Mouse (Mus musculus) spleen, postnatal 14 days (tissue): Measurements from ENCODE around the gene Frmd6.

Source experiments
- DNase-seq, 2 experiments: peaks; one replicate each; pipeline ENCODE4 v3.0.0; 2021 to 2022; ENCODE audit warnings: low spot score in 2 of 2

Frmd6 gene

DNA sequence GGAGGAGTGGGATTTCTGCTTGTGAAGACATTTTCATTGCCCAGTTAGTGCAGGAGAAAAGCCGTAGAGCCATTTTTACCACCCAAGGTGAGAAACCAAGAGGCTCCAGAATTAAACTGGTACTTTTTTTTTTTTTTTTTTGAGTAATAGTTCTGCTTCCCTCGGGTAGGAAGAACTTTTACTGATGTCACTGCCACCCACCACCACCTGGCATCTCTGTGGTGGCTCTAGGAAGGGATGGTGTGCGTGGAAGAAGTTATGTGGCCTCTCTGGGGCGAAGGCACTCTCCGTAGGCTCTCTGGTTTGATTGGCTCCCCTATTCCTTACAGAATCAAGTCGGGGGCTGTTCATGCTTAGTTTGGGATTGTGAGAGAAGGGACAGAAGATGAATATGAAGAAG, 17.3 kb upstream of the Frmd6 start:
- DNase-seq = no peak

DNA sequence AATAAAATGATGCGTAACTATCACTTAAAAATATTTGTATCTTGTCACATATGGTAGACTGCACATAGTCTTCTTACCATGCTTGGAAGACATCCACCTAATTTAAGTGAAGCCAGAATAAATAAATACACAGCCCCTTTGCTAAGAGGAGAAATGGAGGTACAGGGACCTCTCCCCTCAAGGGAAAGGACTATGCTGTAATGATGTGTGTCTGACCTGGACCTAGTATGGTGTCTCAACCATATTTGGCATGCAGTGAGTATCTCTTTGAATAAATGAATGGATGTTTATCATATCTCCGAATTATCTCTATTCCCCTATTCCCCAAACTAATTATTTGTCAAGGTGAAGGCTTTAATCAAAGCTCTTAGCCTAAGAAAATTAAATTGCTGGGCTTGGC, 15.4 kb upstream of the Frmd6 start:
- no peak for DNase-seq

DNA sequence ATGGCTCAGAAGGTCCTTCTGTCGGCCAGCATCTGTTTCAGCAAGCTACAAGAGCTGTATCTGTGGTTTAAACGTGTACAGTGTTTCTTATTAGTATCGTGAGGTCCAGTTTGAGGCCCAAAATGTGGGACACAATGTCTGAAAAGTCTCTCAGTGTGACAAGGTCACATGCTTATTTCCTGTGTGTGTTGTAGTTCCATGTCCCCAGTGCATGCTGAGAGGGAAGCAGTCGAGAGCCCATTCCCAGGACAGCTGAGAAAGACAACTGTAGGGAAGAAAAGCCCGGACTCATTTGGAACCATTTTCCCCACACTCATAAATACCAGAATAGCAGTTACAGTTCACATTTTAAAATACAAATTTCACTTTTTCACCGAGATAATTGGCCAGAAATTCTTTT, 13.5 kb upstream of the Frmd6 start:
- DNase-seq = no peak

DNA sequence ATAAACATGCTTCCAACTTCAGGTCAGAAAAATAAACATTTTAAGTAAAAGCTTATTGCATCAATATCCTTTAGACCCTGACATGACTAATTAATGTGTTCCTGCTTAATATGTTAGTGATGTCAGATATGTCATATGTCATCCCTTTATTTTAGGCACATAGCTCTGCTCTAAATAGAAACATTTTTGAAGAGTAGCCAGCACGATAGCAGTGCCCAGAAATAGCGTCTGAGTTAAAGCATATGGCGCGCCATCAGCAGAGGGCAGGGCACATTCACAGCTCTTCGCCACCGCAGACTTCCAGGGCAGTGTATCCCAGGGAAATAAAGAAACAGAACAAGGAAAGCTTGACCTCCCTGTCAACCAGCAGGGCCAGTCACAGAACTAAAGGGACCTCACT, 13.1 kb upstream of the Frmd6 start:
- no peak for DNase-seq

DNA sequence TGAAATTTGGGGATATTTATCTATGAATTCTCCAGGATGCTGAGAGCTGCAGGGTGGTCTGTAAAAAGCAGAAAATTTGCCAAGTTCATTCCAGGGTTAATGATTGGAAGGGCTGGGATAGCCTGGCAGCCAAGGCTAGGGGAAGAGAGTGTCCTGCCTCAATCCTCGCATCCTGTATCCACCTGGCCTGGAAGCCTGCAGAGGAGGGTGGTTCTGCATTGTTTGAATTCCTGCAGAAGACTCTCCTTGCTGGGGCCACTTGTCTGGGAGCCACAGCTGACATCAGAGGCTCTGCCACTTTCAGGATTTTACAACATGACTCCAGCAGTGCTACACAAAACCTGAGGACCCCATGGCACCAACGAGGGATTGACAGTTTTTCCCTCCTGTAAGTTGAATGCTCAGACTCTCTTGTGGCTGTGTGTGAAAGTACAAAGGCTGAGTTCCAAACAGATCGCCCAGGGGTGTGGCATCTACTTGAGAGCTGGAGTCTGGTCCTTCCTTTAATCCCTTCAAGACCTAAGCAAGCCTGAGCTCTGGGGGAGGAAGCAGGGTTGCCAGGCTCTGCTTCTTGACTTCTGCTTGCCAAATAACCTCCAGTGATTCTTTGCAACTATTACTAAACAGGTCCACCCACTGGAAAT, 12.4 kb upstream of the Frmd6 start:
- no peak for DNase-seq

DNA sequence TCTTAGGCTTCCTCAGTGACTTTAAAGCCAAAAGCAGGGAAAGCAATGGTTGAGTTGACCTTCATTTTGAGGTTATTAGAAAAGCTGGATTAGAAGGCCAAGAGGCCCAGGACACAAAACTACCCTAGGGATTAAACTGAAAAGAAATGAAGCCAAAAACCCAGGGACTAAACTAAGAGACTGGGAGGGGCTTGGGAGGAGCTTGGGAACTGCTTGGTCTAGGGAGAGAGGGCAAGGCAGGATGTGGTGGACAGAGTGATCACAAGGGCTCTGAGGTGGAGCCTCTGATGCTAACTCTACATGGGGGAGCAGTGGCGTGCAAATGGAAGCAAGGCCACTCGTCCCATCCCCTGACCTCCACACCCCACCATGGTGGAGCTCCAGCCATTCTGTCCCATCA, 8.6 kb upstream of the Frmd6 start:
- DNase-seq = no peak

DNA sequence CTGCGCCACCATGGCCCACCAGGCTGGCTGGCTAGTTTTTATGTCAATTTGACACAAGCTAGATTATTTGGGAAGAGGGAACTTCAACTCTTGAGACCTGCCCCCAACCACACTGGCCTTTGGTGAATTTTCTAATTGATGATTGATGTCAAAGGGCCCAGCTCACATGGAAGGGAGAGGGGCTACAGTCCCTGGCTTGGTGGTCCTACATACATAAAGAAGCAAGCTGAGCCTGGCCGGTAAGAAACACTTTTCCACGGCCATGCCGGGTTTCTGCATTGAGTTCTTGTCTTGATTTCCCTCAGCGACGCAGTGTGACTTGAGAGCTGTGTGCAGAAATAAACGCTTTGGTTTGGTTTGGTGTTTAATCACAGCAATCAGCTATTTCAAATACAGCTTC, 1.3 kb upstream of the Frmd6 start:
- DNase-seq = no peak

DNA sequence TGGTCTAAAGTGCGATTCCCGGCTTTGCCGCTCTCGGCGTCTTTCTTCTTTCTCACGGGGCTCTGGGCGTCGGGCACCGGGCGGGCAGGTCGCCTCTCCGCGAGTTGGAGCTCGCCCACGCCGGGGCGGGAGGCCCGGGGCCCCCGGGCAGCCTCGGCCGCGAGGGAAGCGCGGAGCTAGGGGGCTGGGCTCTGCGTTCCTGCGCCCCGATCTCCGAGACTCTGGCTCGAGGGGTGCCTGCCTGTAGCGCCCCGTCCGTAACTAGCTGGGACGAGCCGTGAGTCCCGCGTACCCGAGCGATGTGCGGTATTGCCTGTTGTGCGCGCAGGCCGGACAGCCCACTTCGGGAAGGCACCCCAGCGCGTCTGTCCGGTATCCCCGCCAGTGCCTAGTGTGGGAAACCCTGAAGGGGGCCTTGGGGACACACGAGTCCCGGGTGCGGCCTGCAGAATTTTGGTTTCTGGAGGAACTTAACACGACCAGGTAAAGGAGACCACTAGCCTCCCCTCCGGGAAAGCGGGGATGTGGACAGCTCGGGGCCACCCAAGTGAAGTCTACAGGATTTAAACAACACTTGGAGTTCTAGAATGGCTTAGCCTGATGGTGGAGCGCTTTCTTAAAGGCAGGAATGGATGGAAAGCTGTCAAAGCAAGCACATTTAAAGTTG, 470 bp downstream of the Frmd6 start:
- no peak for DNase-seq

DNA sequence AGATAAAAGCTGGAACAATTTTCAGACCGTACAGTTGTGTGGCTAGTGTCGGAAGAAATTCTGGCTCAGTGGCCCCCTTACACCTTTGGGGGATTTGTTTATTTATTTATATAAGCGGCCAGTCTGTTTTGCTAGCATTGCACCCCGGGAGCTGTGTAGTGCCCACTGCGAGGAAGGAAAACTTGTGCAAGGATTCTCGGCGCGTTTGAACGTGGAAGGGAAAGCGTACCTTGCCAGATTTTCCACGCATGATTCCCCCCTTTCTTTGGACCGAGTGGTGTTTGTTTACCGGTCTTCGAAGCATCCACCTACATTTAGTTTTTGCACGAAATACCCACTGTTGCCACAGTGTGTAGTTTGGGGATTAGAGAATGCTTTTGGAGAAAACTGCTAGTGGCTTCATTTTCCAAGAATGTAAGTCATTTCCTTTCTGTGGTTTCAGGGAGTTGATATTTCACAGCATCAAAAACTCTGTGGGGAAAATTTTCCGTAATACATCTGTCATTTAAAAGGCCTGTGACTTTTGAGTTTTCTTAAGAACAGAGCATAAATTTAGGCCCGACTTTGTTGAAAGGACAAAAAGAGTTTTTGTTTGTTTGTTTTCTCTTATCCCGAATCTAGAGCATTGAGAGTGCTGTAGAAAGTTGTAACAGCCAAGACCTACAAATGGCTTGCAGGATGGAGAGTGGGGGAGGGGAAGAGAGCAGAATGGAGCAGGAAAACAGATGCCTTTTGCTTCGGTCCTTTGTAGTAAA, 1.2 kb downstream of the Frmd6 start:
- no peak for DNase-seq

DNA sequence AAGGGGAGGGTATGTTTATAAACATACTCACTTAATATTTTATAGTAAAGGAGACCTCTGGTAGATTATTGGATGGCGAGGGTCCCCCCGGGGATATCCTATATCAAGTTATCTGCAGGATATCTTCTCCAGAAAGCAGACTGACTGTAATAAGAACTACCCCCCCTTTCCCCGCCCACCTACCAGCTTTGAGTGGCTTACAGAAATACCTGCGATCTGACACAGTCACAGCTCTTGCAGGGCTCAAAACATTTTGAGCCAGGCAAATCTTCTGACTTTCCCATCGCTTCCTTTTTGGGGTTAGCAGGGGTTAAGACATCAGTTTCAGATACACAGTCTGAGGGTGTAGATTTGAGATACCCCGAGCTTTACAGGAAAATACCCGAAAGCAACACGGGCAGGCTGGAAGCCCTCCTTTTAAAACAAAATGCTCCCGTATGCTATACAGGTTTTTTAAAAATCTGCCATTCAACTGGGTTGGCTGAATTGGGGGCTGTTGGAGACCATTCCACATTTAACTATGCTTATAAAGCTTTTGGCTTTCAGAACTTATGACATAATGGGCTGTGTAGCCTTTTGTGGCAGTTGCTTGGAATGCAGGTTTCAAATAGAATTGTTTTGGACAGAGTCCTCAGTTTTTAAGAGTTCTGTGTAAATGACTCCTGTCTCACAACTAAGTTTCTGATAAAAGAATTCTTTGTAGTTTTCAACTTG, 2.0 kb downstream of the Frmd6 start:
- no peak for DNase-seq

DNA sequence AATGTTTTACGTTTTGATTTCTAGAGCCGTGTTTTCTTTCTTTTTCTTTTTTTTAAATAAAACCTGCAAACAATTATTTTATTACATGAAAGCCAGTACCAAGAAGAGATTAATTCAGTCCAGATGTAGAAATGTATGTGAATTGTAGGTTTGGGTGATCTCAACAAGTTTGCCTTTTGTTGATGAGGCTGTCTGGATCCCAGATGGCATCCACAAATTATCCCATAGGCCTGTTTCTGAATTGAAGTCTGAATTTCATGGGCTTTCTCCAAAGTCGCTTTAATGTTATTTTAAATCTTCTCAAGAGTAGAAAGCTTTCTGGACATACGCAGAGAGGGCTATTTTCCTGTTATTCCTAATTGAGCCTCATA, 2.6 kb downstream of the Frmd6 start:
- DNase-seq = no peak

DNA sequence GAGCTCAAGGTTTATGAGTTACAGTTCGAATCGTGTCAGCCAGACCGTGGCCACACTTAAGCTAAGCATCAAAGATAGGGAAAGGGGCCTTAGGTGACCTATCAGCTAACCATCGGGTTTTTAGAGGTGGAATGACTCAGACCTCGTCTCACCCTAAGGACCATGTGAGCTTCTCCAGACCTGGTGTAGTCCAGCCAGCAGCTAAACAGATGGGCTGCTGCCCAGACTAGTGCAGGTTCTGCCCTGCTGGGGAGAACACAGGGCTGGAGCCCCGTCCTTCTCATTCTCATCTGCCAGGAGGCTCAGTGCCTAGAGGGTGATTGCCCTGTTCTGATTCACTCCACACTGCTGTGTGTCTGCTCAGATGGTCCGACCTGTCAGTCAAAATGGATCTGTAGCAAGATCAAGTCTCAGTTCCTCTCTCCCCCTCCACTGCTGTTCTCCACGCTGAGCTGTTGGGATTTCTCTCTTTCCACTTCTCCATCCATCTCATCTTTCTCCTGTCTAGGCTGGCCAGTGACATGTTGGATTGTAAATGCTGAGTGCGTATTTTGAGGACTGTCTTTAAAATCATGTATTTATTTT, 5.8 kb downstream of the Frmd6 start:
- no peak for DNase-seq

DNA sequence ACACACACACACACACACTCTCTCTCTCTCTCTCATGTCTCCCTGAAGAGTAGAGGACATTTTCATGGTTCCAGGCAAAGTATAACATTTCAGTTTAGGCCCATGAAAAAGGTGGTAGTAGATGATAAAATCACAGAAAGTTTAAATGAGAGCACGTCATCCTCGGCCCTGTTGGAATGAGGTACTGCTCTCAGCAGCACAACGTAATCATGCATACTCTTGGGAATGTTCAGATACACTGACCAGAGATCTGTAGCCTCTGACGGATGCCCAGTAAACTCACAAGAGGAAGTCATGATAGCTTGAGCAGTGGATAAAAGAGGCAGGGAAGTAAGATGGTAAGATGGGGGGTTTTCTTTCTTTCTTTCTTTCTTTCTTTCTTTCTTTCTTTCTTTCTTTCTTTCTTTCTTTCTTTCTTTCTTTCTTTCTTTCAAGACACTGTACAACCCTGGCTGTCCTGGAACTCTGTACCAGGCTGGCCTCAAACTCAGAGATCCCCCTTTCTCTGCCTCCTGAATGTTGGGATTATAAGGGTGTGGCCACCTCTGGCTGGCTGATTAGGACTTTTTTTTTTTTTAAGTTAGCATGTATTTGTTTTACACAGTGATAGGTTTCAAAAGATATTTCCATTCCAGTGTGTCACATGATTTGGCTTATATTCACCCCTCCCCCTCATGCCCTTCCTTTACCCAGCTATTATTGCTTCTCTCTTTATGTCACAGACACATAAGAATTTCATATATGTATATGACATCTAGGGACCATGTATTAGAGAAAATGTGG, 7.1 kb downstream of the Frmd6 start:
- no peak for DNase-seq

DNA sequence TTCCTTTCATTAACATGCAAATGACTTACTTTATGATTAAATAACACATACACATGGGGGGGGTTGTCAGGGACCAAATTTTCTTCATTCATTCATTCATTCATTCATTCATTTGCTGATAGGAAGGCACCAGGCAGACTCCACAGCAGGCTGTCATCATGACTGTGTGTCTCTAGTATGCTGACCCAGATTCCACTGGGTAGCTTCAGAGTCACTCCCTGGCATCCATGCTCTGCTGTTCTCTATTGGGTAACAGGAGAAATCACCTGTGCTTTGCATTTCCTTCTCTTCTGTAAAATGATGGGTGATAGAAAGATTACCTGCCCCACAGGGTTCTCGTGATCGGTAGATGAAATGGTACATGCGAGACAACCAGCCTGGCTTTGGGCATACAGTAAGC, 7.7 kb downstream of the Frmd6 start:
- no peak for DNase-seq

DNA sequence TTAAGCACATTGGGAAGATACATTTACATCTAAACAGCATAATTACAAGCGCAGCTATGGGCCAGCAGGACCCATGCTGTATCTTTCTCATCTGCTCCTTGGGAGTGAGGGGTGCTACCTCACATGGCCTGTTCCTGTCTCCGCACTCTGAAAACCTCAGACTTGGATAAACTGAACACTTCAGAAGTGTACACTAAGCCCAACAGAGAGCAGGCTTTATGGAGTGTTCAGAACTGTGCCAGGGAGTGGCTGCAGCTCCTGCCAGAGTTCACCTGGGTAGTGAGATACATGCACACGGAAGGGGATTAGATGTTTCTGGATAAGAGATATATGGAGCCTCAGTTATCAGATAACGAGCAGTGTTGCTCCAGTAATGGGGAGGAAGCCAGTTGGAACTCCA, 8.7 kb downstream of the Frmd6 start:
- DNase-seq = no peak

DNA sequence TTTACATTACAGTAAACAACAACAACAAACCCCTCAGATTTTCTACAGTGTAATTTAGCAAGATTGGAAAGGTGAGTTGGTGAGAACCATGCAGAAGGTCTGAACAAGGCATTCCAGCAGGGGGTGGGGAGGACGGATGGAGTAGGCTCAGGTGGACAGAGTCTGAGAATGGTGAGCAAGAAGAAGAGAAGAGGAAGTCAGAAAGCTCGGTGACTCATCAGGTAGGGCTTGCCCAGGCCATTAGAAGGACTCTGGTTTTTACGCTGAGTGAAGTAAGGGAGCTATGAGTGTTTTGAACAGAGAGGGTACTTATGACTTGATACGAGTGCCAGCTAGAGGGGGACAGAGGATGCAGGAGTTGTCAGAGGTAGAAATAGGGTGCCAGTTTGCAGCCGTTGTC, 9.7 kb downstream of the Frmd6 start:
- no peak for DNase-seq

DNA sequence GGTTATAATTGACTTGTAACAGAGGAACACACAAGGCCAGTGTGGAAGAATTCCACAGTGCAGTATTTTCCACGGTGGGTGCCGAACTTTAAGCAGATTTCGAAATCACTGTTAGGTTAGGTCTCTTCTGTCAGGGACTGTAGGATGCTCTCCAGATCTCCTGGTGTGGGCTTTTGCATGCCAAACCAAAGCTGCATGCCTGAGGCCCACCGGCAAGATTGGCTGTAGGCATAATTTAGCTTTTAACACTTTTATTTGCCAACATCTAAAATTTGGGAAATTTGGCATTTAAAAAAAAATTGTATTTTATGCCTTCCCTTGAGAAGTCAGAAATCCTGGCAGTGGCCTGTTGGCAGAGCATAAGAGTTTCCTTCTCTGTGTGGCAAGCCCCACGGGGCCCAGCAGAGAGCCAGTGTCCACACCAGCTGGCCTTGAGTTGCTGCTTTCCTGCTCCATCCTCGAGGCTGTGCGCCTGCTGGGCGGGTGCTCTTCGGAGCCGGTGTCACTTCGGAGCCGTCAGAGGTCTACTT, 12.5 kb downstream of the Frmd6 start:
- DNase-seq = no peak

DNA sequence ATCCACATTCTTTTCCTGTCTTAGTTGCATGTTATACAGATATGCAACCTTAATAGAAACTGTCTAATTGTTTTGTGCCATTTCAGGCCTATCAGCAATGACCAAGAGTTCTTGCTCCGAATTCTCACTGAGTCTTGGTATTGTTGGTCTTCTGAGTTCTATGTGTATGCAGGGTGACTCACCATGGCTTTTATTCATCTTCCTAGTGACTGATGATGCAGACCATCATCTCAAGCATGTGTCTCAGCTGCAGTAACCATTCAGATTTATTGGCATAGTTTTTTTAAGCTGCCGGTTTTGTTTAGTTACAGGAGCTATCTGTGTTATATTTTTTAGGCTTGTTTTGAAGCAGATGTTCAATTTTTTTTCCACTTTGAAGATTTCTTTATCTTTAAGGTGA, 20.1 kb downstream of the Frmd6 start:
- DNase-seq = no peak

DNA sequence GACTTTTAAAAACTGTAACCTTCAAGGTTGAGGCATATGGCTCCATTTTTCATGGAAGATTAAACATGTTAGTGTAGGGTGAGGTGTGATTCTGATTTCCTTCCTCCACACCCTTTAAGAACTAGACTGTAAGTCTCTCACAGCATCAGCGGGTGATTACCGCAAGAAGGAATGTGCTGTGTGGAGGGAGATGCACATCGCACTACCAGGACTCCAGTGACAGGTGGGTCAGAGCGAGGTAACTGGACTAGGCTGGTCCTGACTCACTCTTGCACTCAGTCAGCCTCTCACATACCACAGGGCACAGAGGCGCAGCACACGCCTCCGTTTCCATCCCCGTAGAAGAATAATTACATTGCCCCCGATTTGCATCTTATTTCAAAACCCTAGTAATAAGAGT, 23.7 kb downstream of the Frmd6 start:
- no peak for DNase-seq

DNA sequence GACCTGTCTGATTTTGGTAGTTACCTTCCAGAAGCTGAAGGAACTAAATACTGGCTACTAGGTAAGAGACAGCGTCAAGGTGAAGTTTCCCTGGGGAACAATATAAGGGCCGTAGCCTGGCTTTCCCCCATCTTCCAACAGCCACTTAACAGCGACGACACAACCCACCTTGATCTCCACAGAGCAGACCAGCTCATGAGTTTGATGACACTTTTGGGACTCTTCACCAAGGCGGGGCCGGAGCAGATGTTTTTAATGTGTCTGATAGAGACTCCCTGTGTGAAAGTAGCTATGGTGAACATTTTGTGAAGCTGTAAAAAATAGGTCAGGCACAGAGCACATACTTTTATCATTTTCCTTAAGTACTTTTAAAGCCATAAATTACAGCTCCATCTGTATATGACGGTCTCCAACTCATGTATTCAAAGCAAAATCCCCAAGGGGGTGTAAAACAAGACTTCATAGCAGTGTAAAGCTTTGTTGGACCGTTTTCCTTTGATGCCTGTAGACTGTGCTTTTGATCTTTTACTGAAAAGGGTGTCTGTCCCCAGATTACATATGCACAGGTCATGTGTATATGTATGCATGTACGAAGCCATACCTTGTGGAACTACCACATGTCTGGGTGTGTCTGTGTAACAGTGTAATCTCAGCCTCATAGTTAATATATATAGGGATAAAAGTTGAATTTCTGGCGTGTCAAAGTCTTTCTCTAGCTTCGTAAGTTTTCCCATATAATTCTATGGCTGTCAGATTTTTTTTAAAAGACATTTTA, 24.4 kb downstream of the Frmd6 start:
- DNase-seq = no peak
